Mouse (Mus musculus): ENCODE measurements at regions not wholly inside any gene's neighbourhood (a gene's known extent, or its start where the extent isn't known, plus 50 kb on each side); places are given as distances from the start of the nearest gene placed in this dataset.
A peak's percentile ranks its signal among the peaks of the same experiment; 100 is the strongest.

GRCm38 (mm10) chr9:68462755-68463154 is 190.8 kb upstream of the Rora start:
- no peak for DNase-seq (ENCODE audit: low spot score in 2 of 2)

DNA sequence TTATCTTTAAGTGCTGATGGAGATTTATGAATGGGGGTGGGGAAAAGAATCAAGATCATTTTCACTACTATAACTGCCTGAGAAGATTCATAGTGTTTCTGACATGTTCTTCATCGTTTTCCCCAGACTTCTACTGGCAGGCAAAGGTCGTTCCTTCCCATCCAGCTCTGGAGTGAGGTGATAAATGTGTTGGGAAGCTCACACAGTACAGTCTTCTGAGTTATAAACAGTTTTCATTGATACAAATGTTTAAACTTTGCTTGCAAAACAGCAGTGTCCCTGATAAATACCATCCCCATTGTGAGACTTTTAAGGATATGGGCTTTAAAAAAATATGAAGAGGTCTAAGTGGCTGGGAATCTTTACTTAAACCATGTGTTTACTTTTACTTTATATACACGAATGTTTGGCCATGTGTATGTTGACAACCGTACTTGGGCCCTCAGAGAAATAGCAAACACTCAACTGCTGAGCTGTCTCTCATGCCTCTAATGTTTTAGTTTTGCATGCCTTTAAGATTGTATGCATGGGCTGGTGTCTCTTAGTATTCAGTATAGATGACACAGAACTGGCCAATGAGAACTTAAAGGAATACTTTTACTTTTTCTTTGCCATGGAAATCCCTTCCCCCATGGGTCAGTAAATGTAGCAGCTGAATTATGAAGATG is 189.8 kb upstream of the Rora start:
- no peak for DNase-seq (ENCODE audit: low spot score in 2 of 2)

GRCm38 (mm10) chr9:68466671-68467070 is 186.9 kb upstream of the Rora start:
- DNase-seq (ENCODE audit: low spot score in 2 of 2): no peak

- no peak for DNase-seq (ENCODE audit: low spot score in 2 of 2)
Measured at GRCm38 (mm10) chr9:68476391-68476790, 177.2 kb upstream of the Rora start.

- peak in 1 of 2 experiments; percentile 8 for DNase-seq (ENCODE audit: low spot score in 2 of 2)
Measured at GRCm38 (mm10) chr9:68477466-68477865, 176.1 kb upstream of the Rora start.

- DNase-seq (ENCODE audit: low spot score in 2 of 2): no peak
Measured at GRCm38 (mm10) chr9:68486646-68487045, 166.9 kb upstream of the Rora start.

GRCm38 (mm10) chr9:68491151-68491550 is 162.4 kb upstream of the Rora start:
- no peak for DNase-seq (ENCODE audit: low spot score in 2 of 2)

DNA sequence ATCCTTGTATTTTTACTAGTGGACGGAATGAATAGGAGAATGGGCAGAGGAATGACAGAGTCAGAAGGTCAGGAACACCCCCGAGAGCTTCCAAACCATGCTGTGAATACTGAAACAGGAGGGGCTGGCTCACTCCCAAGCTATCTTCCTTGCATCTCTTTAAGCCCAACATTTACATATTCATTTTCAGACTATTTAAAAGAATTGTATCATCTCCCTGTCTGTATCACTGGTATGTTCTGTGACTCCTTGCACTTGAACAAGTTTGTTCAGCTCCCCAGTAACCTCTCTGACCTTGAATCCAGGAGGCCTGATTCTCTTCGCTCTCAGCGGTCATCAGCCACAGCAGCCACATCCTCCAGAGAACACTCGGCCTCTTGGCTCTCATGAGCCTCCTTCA is 132.4 kb upstream of the Rora start:
- no peak for DNase-seq (ENCODE audit: low spot score in 2 of 2)

DNA sequence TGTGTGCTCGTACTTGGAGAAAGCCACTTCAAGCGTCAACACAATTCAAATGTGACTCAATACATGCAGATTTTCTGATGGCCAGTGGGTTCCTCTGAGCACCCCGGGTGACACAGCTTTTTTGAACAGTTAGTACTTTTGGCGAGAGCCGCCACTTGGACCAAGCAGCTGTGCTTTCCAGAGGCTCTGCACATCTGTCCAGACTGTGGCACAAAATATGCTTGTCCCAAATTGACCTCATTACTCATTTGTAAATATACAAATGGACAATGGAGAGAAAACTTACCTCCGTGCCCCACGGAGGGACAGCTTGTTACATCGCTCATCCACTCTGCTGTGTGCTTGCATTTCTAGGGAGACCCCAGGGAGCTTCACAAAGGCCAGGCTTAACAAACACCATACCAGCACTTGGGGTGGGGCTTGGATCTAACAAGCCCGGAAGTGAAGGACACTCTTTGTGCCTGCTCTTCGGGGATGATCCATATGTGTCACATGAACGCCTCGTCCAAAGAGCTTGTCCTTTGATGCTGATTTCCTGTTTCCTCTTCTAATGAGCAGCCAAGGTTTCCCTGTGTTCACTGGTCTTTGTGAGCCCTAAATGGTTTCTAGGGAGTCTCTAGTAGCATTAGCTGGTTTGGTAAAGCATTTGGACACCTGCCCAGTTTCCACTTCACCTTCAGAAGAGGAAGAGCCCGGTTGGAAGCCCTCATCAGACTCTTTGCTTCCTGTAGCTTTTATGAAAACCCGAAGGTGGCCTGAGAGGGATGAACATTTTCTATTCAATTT is 91.6 kb upstream of the Rora start:
- DNase-seq (ENCODE audit: low spot score in 2 of 2): no peak

DNA sequence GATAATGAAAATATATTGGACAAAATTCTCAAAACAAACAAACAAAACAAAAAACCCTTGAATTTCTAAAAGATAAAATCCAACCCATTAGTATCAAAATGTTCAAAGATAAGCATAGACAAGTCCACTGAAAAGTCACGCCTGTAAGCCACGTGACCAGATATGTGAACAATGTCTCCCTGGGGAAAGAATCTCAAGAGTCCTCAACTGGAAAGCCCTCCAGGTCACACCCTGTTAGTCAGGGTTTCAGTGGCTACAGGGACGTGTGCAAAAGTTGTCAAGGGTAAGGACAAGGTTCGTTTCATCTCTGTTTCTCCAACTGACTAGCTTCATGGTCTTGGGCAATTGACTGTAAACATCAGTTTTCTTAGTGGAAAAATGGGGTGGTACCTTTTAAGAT is 90.4 kb upstream of the Rora start:
- no peak for DNase-seq (ENCODE audit: low spot score in 2 of 2)

DNA sequence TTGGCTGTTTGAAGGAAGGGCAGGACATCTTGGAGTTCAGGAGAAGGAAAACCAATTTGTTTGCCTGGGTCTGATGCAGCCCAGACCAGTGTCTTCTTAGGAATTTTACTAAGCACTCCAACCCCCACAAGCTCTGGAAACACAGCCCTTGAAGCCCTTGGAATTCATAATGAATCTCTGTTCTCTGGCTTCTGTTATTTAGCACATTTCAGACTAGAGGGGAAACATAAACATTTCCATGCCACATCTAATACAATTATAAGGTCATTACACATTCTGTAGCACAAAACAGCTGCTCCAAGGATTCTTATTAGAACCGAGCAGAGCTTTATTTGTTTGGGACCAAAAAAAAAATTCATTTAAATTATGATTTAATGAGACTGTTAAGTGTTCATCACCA is 67.8 kb upstream of the Rora start:
- DNase-seq (ENCODE audit: low spot score in 2 of 2): no peak

GRCm38 (mm10) chr9:68591023-68591422 is 62.6 kb upstream of the Rora start:
- DNase-seq (ENCODE audit: low spot score in 2 of 2): no peak

- no peak for DNase-seq (ENCODE audit: low spot score in 2 of 2)
Measured at GRCm38 (mm10) chr9:68592976-68593375, 60.6 kb upstream of the Rora start.

- DNase-seq (ENCODE audit: low spot score in 2 of 2): no peak
Measured at GRCm38 (mm10) chr9:68594586-68594985, 59.0 kb upstream of the Rora start.
